Mouse (Mus musculus): Measurements from ENCODE around the gene Ubxn4.

DNA sequence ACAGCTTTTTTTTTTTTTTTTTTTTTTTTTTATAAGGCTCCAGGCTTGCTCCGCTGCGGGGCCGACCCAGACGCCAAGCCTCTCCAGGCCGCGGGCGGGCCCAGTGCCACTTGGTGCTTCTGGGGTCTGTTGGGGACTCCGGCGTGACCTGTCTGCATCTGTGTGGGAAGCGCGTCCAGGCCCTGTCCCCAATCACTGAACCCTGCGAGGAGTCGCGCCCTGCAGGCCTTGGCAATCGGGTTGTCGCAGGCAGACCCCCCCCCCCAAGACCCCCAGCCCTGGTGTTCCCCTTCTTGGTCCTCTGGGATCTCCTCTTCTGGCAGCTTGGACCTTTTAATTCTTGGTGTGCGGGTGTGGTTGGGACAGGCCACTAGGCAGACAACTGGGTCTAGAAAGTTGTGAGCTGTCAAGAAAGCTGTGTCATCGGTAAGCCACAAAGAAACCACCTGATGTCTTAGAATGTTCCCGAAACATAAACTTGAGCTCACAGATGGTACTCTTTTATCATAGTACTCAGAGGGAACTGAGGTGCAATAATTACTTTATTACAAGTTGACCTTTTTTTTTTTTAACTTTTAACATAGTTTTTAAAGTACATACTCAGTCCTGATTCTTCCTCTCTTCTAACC lies 1.1 kb downstream of the Ubxn4 start:
- TF ChIP-seq CTCF (conservative IDR thresholded peaks at IDR 0.05; ENCODE audit: low read length): no peak
- TF ChIP-seq POU5F1 (IDR thresholded peaks at IDR 0.05; ENCODE audit: borderline replicate concordance, low read length): no peak
- TF ChIP-seq NANOG (IDR thresholded peaks at IDR 0.05; ENCODE audit: borderline replicate concordance, low read length): no peak
